Mouse (Mus musculus) CD8-positive naive resting alpha-beta T cell, adult 57 days (primary cell): ENCODE data around the gene Lrrc43. TPM values are rescaled to one million over a fixed set of nuclear protein-coding genes. Genes with fewer than 3 reads are reported as not detected.

ENCODE experiments used
- total RNA-seq: library from RNA; stranded (reverse); gene quantifications from one replicate; pipeline ENCODE4 v1.2.4, GENCODE M21; 2023

Gene Lrrc43
- not detected for total RNA-seq

DNA sequence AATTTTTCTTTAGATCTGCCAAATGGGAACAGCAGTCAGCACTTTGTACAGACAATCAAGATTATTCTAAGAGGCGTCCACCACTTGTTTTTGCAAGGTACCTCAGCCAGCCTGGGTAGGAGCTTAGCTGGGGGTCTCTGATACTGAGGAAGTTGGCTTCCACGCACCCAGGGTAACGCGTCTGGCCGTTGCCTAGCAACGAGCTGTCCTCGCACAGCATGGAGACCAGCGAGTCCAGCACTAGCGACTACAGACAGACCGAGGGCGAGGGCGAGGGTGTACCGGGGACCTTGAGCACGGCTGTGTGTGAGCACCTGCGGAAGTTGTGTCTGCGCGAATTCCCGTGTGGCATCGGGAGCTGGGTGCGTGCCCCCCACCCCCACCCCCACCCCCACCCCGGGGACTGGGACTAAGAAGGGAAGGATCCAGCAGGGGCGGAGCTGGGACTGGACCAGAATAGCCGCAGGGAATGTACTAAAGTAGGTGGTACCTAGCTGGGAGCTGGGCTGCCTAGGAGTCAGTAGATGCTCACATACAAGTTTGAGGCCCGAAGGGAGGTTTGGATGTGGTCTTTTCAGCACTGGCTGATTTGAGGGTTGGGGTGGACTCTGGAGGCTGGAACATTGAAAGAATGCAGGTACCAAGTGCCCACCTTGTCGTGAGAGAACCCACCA, at the start of gene Lrrc43, which contains the start of gene Il31:
Lrrc43 (plus strand) TSS at position 194 of the 674 bp plus-strand sequence.
Il31 (minus strand) TSS at position 378 of the 674 bp plus-strand sequence.

DNA sequence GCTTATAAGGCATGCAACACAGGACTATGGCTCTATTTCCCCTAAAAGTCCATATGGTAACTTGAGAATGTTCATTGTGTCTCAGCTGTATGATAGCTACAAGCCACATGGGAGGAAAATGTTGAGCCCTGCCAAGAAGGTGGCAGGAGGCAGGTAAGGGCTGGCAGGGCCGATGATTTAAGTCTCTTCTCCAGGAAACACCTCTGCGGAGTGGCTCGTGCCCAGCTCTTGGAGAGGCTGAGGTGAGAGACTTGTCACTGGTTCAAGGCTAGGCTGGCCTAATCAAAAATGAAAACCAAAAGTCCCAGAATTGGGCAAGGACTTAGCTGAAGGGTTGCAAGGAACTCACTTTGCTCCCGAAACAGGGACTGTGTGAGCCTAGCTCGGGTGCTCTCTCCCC, 21.1 kb downstream of the Lrrc43 start, which contains the start of gene B3gnt4:
B3gnt4 (plus strand) TSS at position 301 of the 400 bp plus-strand sequence.

DNA sequence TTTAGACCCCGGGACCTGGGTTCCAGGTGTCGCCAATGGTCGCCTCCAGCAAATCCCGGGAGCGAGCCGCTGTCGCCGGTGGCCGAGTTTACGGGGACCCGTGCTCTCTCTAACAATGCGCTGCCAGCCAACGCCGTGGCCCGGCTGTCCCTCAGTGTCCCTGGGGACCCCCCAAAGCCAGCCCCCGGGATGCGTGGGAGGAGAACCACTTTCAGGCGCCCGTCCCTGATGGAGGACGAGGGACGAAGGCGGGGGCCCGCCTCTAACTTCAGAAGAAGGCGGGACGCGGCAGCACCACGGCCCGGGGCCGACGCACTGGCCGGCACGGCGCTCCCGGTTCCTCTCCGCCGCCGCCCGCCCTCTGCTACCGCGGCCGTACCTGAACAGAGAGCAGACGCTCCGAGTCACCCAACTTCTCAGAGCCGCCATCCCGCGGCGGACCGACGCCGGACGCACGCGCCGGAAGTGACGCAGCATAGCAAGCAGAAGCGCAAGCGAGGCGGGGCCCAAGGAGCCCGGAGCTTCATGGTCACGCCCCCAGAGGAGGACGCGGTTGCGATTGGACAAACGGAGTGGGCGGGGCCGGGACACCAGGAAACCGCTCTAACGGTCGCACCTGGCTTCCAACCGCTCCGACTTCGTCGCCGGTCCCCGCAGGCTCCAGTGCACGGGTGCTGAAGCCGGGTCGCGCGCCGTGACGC, 34.7 kb downstream of the Lrrc43 start, which contains the start of gene Diablo:
Diablo (minus strand) TSS at position 485 of the 701 bp plus-strand sequence.

DNA sequence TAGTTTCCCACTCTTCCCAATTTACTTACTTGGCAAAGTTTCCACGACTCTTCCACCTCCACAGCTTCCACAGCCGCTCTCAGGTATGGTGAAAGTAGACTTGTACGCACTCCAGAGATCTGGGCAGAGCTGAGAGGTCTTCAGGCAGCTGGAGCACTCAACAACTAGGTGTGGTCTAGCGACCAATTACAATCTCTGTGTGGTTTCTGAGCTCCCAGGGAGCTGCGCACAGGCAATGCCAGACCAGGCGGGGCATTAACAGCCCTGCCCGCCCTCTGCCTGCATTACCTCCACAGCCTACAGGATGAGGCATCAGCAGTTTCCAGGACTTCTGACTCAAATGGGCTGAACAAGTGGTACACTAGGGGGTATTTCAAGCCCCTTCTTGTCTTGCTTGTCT, 36.2 kb downstream of the Lrrc43 start, which contains the start of gene Gm49027:
Gm49027 (minus strand) TSS at position 208 of the 400 bp plus-strand sequence.

Other genes with a start within 250 kb of the Lrrc43 start
- 3.1 TPM for gene Wdr66, start 237.2 kb upstream of the Lrrc43 start, total RNA-seq
- gene Bcl7a, start 145.5 kb upstream of the Lrrc43 start, total RNA-seq: 21.9 TPM
- 78.8 TPM for gene Mlxip, start 94.5 kb upstream of the Lrrc43 start, total RNA-seq
- gene Il31, start 184 bp downstream of the Lrrc43 start, total RNA-seq: not detected
- not detected for gene B3gnt4, start 21.2 kb downstream of the Lrrc43 start, total RNA-seq
- 60.0 TPM for gene Diablo, start 34.9 kb downstream of the Lrrc43 start, total RNA-seq
- gene Gm49027, start 36.2 kb downstream of the Lrrc43 start, total RNA-seq: 7.7 TPM
- 56.1 TPM for gene Vps33a, start 83.7 kb downstream of the Lrrc43 start, total RNA-seq
- 78.6 TPM for gene Clip1, start 195.3 kb downstream of the Lrrc43 start, total RNA-seq
- 90.1 TPM for gene Zcchc8, start 231.8 kb downstream of the Lrrc43 start, total RNA-seq